Mouse (Mus musculus) kidney, adult 2 months (tissue): Measurements from ENCODE around the gene BC055324. TPM values are rescaled to one million over a fixed set of nuclear protein-coding genes. Genes with fewer than 3 reads are reported as not detected.
A peak's percentile ranks its signal among the peaks of the same experiment; 100 is the strongest.

Experiments
- DNase-seq: peaks from one replicate; pipeline ENCODE4 v3.0.0; 2021
- H3K27ac ChIP-seq: fragments of 200-500 bp; 2 replicates; pipeline ENCODE4 v1.5.1; 2012; ENCODE audit warnings: low read depth, low read length, control low read depth, inconsistent platforms; ENCODE audit not compliant: insufficient read depth
- H3K27me3 ChIP-seq: fragments of 200-500 bp; replicated peaks from 2 replicates; pipeline ENCODE4 v1.6.1; 2012; ENCODE audit warnings: mild to moderate bottlenecking, moderate library complexity, low read length, inconsistent platforms; ENCODE audit not compliant: control insufficient read depth, insufficient read depth
- H3K36me3 ChIP-seq: fragments of 200-500 bp; 2 replicates; pipeline ENCODE4 v1.6.1; 2012; ENCODE audit warnings: mild to moderate bottlenecking, moderate library complexity, low read length, inconsistent platforms; ENCODE audit not compliant: control insufficient read depth, insufficient read depth
- H3K4me1 ChIP-seq: fragments of 200-500 bp; 2 replicates; pipeline ENCODE4 v1.6.1; 2011; ENCODE audit warnings: low read length; ENCODE audit not compliant: control insufficient read depth, insufficient read depth
- H3K4me3 ChIP-seq: fragments of 200-500 bp; 2 replicates; pipeline ENCODE4 v1.5.1; 2011; ENCODE audit warnings: mild to moderate bottlenecking, low read depth, low read length, control low read depth; ENCODE audit not compliant: insufficient read depth
- CTCF ChIP-seq: fragments of 200-500 bp; conservative IDR thresholded peaks from 2 replicates; pipeline ENCODE4 v1.5.1; 2011; ENCODE audit warnings: low read depth, mild to moderate bottlenecking, control low read depth, low read length, moderate library complexity, mixed read lengths; ENCODE audit not compliant: insufficient read depth, insufficient read length
- POLR2A ChIP-seq: fragments of 200-500 bp; IDR thresholded peaks from one replicate; pipeline ENCODE4 v1.6.1; 2011; ENCODE audit warnings: low read depth, low read length, control low read depth
- WGBS: fragments of 180-500 bp; shearing (Covaris S2); methylation state at CpG from one replicate; pipeline ENCODE4 v1.1.7; 2018; 5-methylcytosine and 5-hydroxymethylcytosine counted together
- polyA plus RNA-seq: library from polyadenylated mRNA; depleted of rRNA; stranded (reverse); fragments of >200 nt; gene quantifications from 2 replicates; pipeline ENCODE4 v1.2.3, GENCODE M21; 2012

Gene BC055324
- polyA plus RNA-seq, 1 experiment: 1.0 TPM

- H3K36me3 ChIP-seq: no peaks in the 10 kb centered on the region
- no peak for DNase-seq
- no peaks in the 10 kb centered on the region for H3K27me3 ChIP-seq
- WGBS: 87% methylated on average over 6 of the region's 6 CpGs
- H3K27ac ChIP-seq: no peak overlapping the region
- TF ChIP-seq CTCF: no peak
- no peak for TF ChIP-seq POLR2A
- no peaks in the 10 kb centered on the region for H3K4me1 ChIP-seq
- H3K4me3 ChIP-seq: no peak overlapping the region
These were observed 25.2 kb upstream of the BC055324 start for GRCm38 (mm10) chr1:164019789-164020188.

GRCm38 (mm10) chr1:164018221-164018896 lies 23.8 kb upstream of the BC055324 start:
- H3K27me3 ChIP-seq: no peaks in the 10 kb centered on the region
- TF ChIP-seq CTCF: no peak
- peak; percentile 24 for DNase-seq
- 37% methylated on average over 16 of the region's 16 CpGs for WGBS
- no peak overlapping the region for H3K27ac ChIP-seq
- H3K4me3 ChIP-seq: peak overlapping the region; percentile 1
- no peaks in the 10 kb centered on the region for H3K36me3 ChIP-seq
- H3K4me1 ChIP-seq: no peaks in the 10 kb centered on the region

GRCm38 (mm10) chr1:164014616-164015015 lies 20.0 kb upstream of the BC055324 start:
- Histone ChIP-seq H3K36me3 (no peaks in the 10 kb centered on the region), H3K27me3 (no peaks in the 10 kb centered on the region), H3K4me1 (no peaks in the 10 kb centered on the region), H3K27ac (no peak overlapping the region), H3K4me3 (no peak overlapping the region)
- no peak for DNase-seq
- TF ChIP-seq POLR2A (no peak), CTCF (no peak)
- 53% methylated on average over 1 of the region's 1 CpGs for WGBS

- peak; percentile 18 for DNase-seq
- H3K27me3 ChIP-seq: no peaks in the 10 kb centered on the region
- no peaks in the 10 kb centered on the region for H3K4me1 ChIP-seq
- H3K4me3 ChIP-seq: no peak overlapping the region
- no peaks in the 10 kb centered on the region for H3K36me3 ChIP-seq
- no peak overlapping the region for H3K27ac ChIP-seq
- WGBS: 36% methylated on average over 2 of the region's 2 CpGs
- TF ChIP-seq CTCF (peak; percentile 39), POLR2A (no peak)
These were observed 14.6 kb upstream of the BC055324 start for GRCm38 (mm10) chr1:164009235-164009634.

GRCm38 (mm10) chr1:164004311-164004710 lies 9.7 kb upstream of the BC055324 start:
- 75% methylated on average over 3 of the region's 3 CpGs for WGBS
- no peak overlapping the region for H3K4me3 ChIP-seq
- H3K4me1 ChIP-seq: no peaks in the 10 kb centered on the region
- no peak for TF ChIP-seq CTCF
- no peak for TF ChIP-seq POLR2A
- no peaks in the 10 kb centered on the region for H3K36me3 ChIP-seq
- no peak overlapping the region for H3K27ac ChIP-seq
- no peak for DNase-seq
- H3K27me3 ChIP-seq: no peaks in the 10 kb centered on the region

GRCm38 (mm10) chr1:164001831-164002452 lies 7.3 kb upstream of the BC055324 start:
- no peaks in the 10 kb centered on the region for H3K4me1 ChIP-seq
- H3K27me3 ChIP-seq: no peaks in the 10 kb centered on the region
- no peaks in the 10 kb centered on the region for H3K36me3 ChIP-seq
- H3K4me3 ChIP-seq: no peak overlapping the region
- TF ChIP-seq POLR2A (no peak), CTCF (no peak)
- H3K27ac ChIP-seq: no peak overlapping the region
- 78% methylated on average over 6 of the region's 6 CpGs for WGBS
- no peak for DNase-seq

- Histone ChIP-seq H3K36me3 (no peaks in the 10 kb centered on the region), H3K27me3 (no peaks in the 10 kb centered on the region), H3K4me1 (no peaks in the 10 kb centered on the region), H3K27ac (no peak overlapping the region), H3K4me3 (peak overlapping the region; percentile 84)
- 45% methylated on average over 2 of the region's 2 CpGs for WGBS
- TF ChIP-seq POLR2A: no peak
- no peak for TF ChIP-seq CTCF
- DNase-seq: no peak
These were observed 965 bp upstream of the BC055324 start for GRCm38 (mm10) chr1:163995609-163995913.
